Mouse (Mus musculus): Measurements from ENCODE around the gene Abca13.
"Not testable (repeated sequence)": the region's sequence is repeated elsewhere in the genome, so short reads cannot be mapped to it uniquely, and the experiment has no call there.

Abca13 gene

DNA sequence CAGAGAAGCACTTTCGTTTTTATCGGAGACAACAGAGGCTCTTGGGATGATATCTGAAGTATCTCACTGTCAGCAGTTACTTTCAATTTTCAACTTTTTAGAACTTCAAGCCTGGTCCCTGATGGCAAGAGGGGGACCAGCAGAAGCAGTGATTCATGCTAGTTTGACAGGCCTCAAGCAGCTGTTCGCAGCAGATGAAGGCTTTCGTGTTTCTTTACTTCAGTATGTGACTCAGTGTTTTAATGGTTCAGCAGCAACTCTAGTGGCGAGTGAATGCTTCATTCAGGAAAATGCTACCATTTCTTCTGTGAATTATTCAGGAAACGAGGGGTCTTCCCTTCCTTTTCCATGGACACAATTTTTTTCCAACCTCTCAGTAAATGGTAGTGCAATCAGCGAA lies 99.4 kb downstream of the Abca13 start:
- no peak for DNase-seq (ENCODE audit: low read depth)

DNA sequence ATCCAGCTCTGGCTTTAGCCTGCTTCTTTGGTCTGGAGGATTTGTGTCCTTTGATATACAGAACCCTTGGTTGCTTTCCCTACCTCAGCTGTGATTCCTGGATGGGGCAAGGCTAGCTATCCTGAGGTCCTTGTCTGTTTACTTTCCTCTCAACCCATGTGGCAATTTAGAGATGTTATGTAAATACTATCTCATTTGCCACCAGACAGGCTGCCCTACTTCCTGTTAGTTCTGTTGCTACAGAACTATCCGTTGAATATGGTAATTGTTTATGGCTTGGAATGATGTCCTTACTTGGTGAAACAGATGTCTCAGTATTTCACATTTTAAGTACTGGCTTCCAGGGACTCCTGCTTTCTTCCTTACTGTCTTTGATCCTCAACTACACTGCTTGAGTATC lies 107.9 kb downstream of the Abca13 start:
- no peak for DNase-seq (ENCODE audit: low read depth)

DNA sequence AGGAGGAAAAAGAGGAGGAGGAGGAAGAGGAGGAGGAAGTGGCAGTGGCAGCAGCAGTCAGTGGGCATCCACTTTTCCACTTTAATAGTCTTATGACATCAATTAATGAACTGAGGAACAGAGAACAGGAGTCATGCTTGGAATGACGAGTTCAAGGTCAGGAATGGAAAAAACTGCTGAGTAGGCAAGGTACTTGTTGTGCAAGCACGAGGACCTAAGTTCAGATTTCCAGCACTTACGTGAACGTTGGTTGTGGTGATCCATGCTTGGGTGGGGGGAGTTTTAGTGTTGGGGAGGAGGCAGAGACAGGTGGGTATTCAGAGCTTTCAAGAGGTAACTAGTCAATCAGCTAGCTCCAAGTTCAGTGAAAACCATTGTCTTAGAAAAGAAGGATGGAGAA lies 113.7 kb downstream of the Abca13 start:
- no peak for DNase-seq (ENCODE audit: low read depth)

DNA sequence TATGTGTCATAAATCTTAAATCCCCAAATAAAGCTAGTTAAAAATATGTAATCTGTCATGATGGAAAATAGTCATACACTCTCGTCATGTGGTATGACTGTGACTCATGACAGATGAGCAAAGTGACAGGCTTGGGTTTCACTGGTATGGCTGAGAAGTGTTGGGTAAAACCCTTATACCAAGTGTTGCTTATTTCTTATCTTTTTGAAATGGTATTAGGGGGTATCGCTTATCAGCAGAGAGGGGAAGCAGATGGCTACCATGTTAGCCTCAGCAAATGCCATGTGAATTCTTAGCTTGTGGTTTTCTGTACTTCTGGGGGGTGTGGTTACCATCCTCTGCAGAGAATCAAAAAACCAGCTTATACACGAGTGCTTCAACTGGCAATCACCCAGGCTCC lies 124.8 kb downstream of the Abca13 start:
- no peak for DNase-seq (ENCODE audit: low read depth)

DNA sequence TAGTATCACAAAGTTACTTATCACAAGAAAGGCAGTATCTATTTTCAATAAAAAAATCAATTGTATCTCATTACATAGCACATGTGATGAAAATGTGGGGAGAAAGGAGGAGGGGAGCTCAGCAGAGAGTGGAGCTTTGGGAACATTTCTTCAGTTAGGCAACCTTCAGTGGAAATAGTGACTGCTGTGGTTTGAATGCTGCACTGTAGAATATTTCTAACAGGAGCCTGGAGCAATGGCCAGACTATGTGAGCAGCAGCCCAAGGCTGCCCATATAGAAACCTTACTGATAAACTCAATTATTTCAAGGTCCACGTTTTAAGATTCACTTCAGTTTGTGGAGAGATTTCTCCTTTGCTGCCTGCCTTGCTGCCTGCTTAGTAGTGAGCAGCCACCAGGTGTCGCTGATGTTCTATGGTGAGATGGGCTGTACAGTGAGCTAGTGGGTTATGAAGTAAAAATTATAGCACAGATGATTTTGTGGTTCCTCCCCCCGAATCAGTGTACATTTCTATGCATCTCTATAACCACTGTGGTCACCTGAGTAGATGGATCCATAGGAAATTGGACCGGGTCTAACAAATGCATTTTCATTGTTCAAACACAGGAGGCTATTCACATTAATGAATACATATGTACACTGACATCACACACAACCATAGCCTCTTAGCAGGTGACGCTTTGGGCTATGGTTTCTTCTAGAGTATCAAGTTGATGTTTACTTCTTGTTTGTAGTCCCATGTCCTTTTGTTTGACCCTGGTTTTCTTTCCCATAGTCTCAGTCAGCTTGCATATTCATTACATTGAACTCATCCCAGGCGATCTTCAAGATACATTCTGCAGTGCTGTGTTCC lies 125.6 kb downstream of the Abca13 start:
- DNase-seq (ENCODE audit: low read depth) = peak; percentile 23

DNA sequence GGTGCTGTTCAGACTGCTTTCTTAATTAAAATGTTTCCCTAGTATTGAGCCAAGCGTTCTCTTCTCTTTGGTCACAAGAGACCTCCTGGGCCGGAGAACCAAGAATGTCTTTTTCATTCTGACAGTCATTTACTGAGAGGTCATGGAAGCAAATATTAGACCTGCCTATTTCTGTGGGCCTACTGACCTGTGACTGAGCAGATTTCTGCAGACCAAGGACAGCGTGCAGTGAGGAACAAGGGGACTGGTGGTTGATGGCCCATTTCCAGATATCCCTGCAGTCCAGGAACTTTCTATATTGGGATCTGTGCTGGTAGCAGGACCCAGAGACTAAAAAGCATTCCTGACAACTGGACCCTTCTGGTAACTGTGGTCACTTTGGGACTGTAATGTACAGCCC lies 146.4 kb downstream of the Abca13 start:
- no peak for DNase-seq (ENCODE audit: low read depth)

DNA sequence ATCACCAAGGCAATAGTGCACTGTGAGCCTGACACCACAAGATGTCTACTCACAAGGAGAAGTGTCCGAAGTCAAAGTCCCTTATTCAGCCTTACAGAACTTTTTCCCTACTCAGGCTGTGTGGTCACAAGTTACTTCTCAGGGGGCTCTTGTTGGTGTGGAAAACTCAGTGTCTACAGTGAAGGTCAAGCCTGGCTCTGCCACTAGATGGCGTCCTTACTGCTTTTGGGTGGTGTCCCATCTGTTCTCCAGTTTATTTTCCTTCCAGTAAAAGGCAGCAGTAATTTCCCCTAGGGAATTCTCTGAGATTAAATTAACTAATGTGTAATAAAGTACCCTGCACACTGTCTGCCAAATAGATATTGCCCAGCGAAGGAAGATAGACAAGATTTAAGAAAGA lies 156.0 kb downstream of the Abca13 start:
- peak; percentile 4 for DNase-seq (ENCODE audit: low read depth)

DNA sequence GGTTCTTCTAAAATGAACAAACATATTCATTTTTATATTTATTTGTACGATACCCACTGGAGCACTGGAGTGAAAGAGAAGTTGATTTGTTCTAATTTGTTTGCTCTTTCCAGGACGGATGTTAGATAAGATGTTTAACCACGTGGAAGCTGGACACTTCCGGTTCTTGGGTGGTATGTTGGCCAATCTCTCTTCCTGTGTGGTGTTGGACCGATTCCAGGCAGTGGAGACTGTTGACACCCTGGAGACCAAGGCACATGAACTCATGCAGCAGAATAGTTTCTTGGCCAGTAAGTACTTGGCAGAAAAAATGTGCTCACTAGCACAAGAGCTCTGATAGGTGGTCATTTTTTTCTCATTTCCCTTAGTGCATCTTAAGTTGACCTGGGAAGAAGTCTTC lies 181.4 kb downstream of the Abca13 start:
- DNase-seq (ENCODE audit: low read depth) = no peak

DNA sequence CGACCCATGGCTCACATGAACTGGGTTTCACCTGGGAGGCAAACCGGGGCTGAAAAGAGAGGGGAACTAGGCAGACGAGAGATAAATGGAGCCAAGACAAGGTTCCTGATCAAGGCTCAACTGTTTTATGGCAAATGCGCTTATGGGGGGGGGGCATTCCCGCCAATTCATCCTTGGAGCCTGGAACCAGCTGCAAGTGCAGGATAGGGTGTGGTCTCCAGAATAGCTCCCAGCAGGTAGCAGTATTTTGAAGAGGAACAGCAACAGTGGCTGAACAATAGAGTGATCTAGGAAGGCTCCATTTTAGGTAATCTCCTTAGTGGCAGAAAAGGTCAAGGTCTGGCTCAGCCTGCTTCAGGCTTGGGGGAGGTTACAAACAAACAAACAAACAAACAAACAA lies 182.7 kb downstream of the Abca13 start:
- not testable (repeated sequence) for DNase-seq (ENCODE audit: low read depth)

DNA sequence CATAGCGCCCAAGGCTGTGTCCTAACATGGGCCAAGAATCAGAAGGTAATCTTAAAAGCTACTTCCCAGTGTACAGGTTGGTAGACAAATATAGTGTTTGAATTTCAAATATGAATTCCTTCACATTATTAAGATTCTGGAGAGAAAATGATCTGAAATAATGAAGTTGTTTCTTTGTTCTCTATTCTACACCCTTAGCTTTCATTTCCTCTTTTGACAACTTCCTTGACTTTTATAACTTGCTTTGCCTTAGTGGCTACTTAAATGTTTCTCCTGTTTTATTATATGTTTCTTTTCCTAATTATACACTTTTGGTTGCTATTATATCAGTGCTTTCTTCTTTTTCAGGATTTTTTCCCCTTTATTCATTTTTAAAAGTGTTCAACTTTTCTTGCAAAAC lies 196.8 kb downstream of the Abca13 start:
- no peak for DNase-seq (ENCODE audit: low read depth)

DNA sequence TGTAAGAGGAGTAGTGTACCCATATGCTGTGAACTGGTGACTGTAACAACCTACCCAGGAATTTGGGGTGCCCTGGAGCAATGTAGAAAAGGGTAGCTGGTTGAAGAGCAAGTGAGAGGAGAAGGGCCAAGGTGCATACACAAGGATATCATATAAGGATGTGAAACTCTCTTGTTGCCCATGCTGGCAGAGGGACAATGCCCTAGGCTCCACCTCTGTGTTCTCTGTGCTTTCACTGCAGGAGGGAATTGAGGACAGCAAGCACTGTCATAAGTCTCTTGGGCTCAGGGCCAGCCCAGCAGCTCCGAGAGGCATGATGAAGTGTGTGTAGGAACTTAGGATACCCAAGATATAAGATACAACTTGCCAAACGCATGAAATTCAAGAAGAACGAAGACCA lies 225.2 kb downstream of the Abca13 start:
- DNase-seq (ENCODE audit: low read depth) = no peak

DNA sequence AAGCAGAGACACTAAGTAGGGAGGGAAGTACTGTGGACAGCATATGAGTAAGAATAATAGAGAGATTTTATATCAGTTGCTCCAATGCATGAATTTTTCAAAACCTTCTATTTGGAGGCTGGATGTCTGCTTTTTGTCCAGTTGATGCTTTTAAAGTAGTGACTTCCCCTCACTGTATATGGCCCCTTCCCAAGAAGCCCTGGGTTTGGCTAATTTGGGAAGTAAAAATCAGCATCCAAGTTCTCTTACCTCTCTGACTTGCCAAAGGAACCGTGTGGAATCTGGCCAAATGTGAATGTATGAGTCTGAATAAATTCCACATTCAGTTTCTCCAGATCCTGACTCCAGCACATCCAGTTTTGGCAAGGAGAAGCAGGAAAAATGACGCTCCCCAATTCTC lies 228.5 kb downstream of the Abca13 start:
- no peak for DNase-seq (ENCODE audit: low read depth)

DNA sequence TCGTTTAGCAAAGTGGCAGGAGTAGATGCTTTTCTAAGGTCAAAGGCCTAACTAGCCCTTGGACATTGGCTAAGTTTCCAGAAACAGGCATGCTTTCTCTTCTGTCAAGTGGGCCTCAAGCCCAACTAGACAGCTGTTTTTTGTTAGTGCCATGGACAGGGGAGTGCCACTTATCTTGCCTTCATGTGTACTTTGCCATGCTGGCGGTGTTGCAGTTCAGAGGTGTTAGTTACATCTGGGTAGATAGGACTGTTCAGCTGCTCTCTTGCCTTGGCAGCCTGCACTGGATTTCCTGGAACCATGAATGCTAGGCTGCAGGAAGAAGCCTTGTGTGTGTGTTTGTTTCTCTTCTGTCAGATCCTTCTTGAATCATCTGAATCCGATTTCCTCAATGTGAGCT lies 235.7 kb downstream of the Abca13 start:
- no peak for DNase-seq (ENCODE audit: low read depth)

DNA sequence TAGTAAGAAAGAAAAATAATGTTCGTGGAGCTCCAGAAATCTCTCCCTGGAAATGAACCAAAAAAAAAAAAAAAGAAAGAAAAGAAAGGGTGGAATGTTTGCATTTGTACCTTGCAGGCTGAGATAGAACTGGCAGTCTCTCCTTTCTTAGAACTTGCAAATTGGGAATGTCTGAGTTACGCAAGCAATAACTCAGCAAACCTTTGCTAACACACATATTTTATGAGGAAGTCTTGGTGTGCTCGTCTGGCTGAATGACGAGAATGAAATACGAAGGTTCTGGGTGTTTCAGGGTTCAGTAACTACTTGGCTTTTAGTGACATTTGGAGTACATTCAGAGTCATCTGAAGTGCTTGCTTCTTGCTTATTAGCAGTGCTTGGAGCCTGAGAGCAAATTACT lies 241.1 kb downstream of the Abca13 start:
- no peak for DNase-seq (ENCODE audit: low read depth)

DNA sequence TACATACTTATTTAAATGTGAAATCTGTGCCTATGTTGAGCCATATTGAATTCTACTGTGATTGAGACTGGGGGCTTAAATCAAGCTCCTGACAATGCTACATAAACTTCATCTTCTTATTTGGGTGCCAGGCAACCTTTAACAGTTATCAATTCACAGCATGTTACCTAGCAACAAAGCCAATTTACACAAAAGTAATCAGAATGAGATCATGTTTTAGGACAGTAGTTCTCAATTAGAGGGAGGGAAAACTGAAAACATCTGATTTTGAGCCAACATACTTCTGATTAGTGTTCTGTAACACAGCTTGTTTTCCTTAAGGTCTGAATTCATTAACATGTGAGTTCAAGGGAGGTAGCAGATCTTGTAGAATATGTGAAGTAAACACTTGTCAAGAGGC lies 244.9 kb downstream of the Abca13 start:
- DNase-seq (ENCODE audit: low read depth) = no peak

DNA sequence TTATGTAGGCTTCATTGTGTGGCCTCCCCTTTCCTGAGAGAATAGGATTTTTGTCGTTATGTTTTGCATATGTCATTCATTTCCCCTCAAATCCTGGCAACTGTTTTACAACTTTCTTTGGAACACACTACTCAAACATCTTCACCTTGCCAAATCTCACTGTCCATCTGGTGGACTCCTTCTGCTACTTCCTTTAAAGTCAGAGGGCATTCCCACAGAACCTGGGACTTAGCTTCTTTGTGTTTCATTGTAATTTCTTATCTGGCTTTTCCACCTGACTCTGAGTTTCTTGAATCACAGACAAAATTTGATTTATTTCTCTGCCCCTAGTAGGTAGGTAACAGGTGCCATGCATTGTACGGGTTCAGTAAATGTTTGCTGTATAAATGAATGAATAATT lies 248.0 kb downstream of the Abca13 start:
- no peak for DNase-seq (ENCODE audit: low read depth)

DNA sequence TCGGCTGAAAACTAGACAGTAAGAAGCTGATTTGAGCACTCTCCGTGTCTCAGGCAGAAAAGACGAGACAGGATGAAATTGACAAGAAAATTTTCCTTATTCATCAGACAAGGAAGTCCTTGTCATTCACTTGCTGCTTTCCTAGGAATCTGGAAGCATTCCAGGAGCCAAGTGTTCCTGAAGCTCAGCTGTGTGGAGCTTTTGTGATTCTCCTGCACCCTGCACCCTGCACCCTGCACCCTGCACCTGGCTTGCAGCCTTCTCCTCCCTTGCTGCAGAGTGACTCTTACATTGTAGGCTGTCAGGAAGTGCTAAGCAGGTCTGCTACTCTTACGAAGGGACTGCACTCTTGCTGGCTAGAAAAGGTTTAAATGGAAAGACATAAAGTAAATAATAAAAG lies 249.4 kb downstream of the Abca13 start:
- DNase-seq (ENCODE audit: low read depth) = no peak

DNA sequence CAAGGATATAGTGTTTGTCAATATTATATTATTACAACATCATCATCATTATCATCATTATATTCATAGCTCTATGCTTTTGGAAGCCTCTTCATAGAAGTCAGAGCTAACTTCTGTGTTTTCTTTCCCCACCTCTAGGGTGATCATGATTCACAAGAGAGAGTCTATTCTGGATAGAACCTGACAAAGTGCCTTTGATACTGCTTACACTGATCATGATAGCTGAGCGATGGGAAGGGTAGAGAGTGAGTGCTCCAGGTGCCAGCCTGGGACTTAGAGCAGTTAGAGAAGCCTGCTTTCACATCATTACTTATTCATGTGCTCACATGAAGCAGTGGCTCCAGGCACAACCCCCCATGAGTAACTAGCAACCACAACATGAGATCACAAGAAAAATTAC lies 280.7 kb downstream of the Abca13 start:
- DNase-seq (ENCODE audit: low read depth) = no peak

DNA sequence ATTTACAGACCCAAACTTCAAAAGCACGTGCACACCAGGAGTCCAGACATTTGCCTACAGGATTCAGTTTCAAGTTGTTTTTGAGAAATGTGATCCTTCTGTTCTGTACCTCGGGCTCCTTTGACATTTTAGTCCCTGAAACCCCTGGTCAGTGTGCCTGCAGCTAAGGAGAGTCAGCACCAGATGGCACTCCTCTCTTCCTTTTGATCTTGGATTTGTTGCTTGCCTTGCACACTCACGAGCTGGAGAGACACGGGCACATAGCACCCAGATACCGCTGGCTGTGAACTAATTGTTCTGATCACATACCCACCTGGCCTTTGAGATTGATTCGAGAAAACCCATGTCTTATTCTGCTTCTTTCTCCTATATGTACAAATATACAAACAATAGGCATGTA lies 289.8 kb downstream of the Abca13 start:
- DNase-seq (ENCODE audit: low read depth) = peak; percentile 6

DNA sequence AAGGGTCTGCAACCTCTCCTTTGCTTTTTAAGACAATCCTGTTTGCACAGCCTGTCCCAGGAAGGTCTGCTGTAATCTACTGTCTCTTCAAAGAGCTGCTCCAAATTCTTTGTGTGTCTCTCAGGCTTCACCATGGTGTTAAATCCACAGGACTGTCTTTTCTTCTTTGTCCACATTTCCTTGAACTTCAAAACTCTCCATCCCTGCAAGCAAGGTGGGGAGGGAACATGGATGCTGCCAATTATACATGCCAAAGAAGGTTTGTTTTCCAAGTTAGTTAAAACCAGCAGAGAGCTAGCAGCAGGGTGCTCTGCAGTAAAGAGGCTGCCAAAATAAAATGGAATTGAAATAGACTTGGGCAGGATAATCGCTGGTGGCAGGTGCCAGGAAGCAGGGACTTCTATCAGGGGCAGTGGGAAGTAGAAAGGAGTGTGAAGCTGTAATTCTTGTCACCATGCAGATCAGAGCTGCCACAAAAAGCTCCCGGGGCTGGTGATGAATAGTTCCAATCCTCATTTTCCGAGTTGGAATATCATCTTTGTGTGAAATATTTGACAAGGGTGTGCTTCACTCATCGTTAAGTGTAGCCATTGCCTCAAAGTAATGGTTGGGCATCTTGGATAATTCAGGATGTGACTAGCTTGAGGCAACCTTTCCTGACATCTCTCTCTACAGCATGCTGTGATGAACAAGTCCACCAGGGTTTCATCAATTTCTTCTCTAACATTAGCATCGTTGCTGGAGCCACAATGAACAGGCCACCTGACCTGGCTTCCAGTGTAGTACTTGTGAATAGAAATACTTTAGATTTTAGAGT lies 308.8 kb downstream of the Abca13 start:
- DNase-seq (ENCODE audit: low read depth) = no peak

DNA sequence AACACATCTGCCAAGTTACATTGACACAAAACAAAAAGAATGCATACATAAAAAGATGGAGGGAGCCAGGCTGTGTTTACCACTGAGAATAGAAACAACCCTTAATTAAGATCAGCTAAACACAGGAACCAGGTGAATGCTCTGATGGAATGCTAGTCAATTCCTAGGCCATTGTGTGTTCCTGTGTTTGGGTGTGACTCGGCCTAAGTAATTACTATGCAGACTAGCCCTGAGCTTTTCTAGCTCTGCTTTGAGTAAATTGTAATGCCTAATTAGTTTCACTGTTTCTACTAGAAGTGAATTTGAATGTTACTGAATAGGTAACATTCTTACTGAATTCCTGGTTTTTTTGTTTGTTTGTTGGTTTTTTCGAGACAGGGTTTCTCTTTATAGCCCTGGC lies 323.2 kb downstream of the Abca13 start:
- DNase-seq (ENCODE audit: low read depth) = not testable (repeated sequence)

DNA sequence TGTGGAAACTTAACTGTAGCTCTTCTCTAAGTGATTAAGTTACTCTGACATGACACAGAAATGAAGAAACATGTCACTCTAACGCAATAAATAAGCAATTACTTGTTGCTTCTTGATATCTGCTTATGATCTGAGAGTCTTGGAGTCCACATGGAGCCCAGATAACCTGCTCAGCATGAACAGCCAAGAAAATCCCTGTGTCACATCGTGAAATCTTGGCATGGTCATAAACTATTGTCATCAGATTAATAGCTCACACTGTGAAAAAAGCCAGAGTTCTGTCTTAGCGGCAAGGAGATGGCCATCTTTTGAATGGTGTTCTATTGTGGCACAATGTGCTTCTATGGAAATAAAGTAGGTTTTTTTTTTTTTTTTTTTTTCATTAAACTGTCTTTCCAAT lies 336.8 kb downstream of the Abca13 start:
- no peak for DNase-seq (ENCODE audit: low read depth)

DNA sequence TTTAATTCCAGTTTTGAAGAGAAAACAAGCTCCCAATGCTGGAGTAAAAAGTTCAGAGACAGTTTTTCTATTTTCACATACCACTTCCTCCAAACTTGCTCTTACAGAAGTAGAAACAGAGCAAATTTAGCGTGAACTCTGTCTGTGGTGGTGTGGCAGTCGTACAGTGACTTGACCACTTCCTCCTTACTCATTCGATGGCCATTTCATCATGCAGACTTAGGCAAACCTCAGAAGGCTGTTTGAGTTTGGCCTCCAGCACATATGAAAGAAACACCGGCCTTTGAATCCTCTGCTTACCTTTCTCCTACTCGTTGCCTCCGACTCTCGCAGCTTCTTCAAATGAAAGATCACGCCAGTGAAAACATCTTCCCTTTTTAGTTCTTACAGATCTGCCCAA lies 340.0 kb downstream of the Abca13 start:
- peak; percentile 26 for DNase-seq (ENCODE audit: low read depth)

DNA sequence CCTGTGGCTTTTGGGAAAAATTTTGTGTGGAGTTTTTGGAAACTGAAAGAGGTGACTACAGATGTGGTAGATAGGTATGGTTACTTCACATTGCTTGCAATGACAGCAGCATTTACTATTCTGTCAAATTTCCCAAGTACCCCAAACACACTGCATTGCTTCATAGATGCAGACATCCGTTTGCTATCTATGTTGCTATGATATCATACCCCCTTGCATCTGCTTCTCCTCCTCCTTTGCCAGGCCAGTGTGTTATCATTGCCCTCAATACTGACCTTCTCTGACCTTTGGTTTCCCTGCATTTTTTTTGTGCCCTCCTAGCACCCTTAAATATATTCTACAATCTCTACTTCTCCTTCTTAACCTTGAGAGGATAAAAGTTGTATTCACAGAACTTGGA lies 341.4 kb downstream of the Abca13 start:
- DNase-seq (ENCODE audit: low read depth) = no peak

Measured in c-Kit-positive CD71-negative TER-119-negative erythroid progenitor cells, embryonic 14.5 days (primary cell).